Mouse (Mus musculus) hindbrain, embryonic 16.5 days (tissue): ENCODE data around the gene Slc51a. TPM values are rescaled to one million over a fixed set of nuclear protein-coding genes. Genes with fewer than 3 reads are reported as not detected.

Source experiments
- ATAC-seq: fragments of 200-750 bp; cut with Nextera tagmentation; 2 replicates; pipeline ENCODE4 v1.8.0; 2017; ENCODE audit warnings: moderate TSS enrichment, moderate library complexity
- H3K27ac ChIP-seq: fragments of 300-500 bp; sonication (generic); 2 replicates; pipeline ENCODE4 v1.5.1; 2014; ENCODE audit warnings: low read depth, mild to moderate bottlenecking, control low read depth, low read length, moderate library complexity
- H3K27me3 ChIP-seq: fragments of 300-500 bp; sonication (generic); replicated peaks from 2 replicates; pipeline ENCODE4 v1.6.1; 2014; ENCODE audit warnings: low read length; ENCODE audit not compliant: control insufficient read depth, insufficient read depth
- H3K36me3 ChIP-seq: fragments of 300-500 bp; sonication (generic); 2 replicates; pipeline ENCODE4 v1.6.1; 2014; ENCODE audit warnings: mild to moderate bottlenecking, low read length, moderate library complexity, mixed read lengths; ENCODE audit not compliant: control insufficient read depth, insufficient read depth
- H3K4me1 ChIP-seq: fragments of 300-500 bp; sonication (generic); 2 replicates; pipeline ENCODE4 v1.6.1; 2014; ENCODE audit warnings: low read depth, low read length; ENCODE audit not compliant: control insufficient read depth, insufficient read depth
- H3K4me2 ChIP-seq: fragments of 300-500 bp; sonication (generic); 2 replicates; pipeline ENCODE4 v1.6.1; 2014; ENCODE audit warnings: mild to moderate bottlenecking, low read length, control low read depth, moderate library complexity
- H3K4me3 ChIP-seq: fragments of 300-500 bp; sonication (generic); 2 replicates; pipeline ENCODE4 v1.5.1; 2014; ENCODE audit warnings: mild to moderate bottlenecking, low read length, control low read depth, moderate library complexity
- H3K9ac ChIP-seq: fragments of 300-500 bp; sonication (generic); 2 replicates; pipeline ENCODE4 v1.6.1; 2014; ENCODE audit warnings: low read depth, mild to moderate bottlenecking, control low read depth, low read length, moderate library complexity
- H3K9me3 ChIP-seq: fragments of 300-500 bp; sonication (generic); 2 replicates; pipeline ENCODE4 v1.6.1; 2014; ENCODE audit warnings: mild to moderate bottlenecking, low read length, moderate library complexity; ENCODE audit not compliant: control insufficient read depth
- WGBS: fragments of 180-500 bp; shearing (Covaris S2); extraction: QIAGEN DNeasy Blood & Tissue Kit; methylation state at CpG from one replicate; pipeline ENCODE4 v1.1.7; 2014; 5-methylcytosine and 5-hydroxymethylcytosine counted together
- polyA plus RNA-seq: library from polyadenylated mRNA; unstranded; fragments of >200 nt; fragmentation: Nextera tagmentation; extraction: Ambion mirVana; gene quantifications from 2 replicates; pipeline ENCODE4 v1.2.1, GENCODE M21; 2015

Slc51a gene
- polyA plus RNA-seq, 1 experiment from 2014 or later = not detected

DNA sequence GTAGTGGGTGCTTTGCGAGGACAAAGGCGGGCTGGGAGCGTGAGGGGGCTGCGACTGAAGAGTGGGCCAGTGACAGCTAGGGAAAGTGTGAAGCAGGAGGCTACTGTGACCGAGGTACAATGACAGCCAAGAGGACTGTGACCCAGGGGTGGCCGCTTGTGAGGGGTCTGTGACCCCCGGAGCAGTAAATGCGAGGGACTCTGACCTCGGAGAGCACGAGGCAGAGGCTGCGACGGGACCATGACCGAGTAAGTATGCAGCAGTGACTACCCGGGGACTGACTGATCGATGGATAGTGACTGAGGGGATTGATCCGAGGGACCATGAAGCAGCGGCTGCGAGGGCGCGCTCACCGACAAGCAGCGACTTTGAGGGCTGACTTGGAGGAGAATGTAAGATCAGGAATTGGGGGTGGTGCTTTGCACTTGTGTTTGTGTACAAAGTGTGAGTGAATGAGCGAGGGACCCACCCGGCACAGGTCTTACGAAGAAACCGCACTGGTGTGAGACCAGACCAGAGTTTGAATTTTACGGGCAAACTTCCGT lies 56.6 kb downstream of the Slc51a start:
- peaks cover 16% of the 10 kb centered on the region for H3K4me1 ChIP-seq
- H3K9ac ChIP-seq = peak overlapping the region; percentile 83
- peak overlapping the region; percentile 68 for H3K4me3 ChIP-seq
- no peaks in the 10 kb centered on the region for H3K27me3 ChIP-seq
- no peak; the same call in 1 of the 2 replicates for ATAC-seq
- no peaks in the 10 kb centered on the region for H3K36me3 ChIP-seq
- peak overlapping the region; percentile 92 for H3K27ac ChIP-seq
- H3K9me3 ChIP-seq = no peaks in the 10 kb centered on the region
- WGBS = under 1% methylated on average over 28 of the region's 28 CpGs
- H3K4me2 ChIP-seq = peak overlapping the region; percentile 80

DNA sequence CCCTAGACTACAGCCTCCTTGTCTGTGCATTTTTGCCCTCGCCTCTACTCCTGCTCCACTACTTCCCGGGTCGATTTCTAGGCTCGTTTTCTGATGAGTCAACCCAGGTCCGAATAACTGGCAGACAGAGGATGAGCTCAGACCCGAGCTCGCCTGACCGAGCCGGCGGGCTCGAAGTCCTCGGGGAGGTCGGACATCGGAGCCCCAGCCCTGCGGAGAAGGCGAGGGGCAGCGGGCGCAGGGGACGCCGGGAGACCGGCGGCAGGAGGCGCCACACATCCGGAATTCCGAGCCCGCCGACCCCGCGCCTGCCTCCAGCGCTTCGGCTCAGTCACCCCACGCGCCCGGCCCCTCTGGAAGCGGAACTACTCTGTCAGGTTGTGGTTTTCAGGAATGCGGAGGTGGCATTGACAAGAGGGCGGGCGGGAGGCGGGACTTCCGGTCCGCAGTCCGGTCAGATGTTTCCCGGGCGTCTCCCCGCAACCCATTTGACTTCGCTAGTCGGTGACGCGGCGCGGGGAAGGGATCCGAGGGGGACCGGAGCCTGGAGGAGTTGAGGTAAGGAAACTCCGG lies 57.1 kb downstream of the Slc51a start, which contains the start of gene Pcyt1a:
TSS of gene Pcyt1a (plus strand) at position 448 of the 573 bp plus-strand sequence.
- H3K9ac ChIP-seq = peak within 1 kb of the TSS; percentile 83
- whole genome bisulfite sequencing = under 1% methylated on average over 54 of the region's 54 CpGs
- H3K36me3 ChIP-seq = no peaks in the 10 kb centered on the region
- peaks cover 16% of the 10 kb centered on the region for H3K4me1 ChIP-seq
- ATAC-seq = peak; percentile 99
- H3K4me3 ChIP-seq = peak within 1 kb of the TSS; percentile 68
- H3K27ac ChIP-seq = peak within 1 kb of the TSS; percentile 92
- H3K4me2 ChIP-seq = peak within 1 kb of the TSS; percentile 80
- no peaks in the 10 kb centered on the region for H3K9me3 ChIP-seq
- no peaks in the 10 kb centered on the region for H3K27me3 ChIP-seq

DNA sequence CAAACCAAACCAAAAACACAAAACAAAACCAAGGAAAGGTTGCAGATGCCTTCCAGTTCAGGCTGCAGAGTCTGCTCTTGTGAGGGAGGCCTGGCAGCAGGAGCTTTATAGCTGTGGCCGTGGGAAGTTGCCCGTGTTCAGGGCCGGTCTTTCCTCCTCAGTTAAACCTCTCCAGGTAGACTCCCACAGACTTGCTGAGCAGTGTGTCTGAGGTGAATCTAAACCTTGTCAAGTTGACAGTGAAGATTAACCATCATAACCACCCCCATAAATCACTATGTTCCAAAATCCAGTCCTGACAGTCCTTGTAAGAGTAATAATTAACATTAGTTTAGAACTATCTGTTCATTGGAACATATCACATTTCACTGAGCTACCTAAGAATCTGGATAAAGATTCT lies 60.2 kb downstream of the Slc51a start:
- no peak overlapping the region for H3K4me3 ChIP-seq
- H3K4me1 ChIP-seq = peaks cover 16% of the 10 kb centered on the region
- ATAC-seq = no peak
- H3K27me3 ChIP-seq = no peaks in the 10 kb centered on the region
- H3K9ac ChIP-seq = no peak overlapping the region
- no peaks in the 10 kb centered on the region for H3K9me3 ChIP-seq
- 91% methylated on average over 3 of the region's 3 CpGs for WGBS
- H3K27ac ChIP-seq = no peak overlapping the region
- no peaks in the 10 kb centered on the region for H3K36me3 ChIP-seq
- no peak overlapping the region for H3K4me2 ChIP-seq

Other genes with a start within 250 kb of the Slc51a start
- 5.6 and 6.0 TPM in 2 replicates for gene Fbxo45, start 240.7 kb downstream of the Slc51a start, polyA plus RNA-seq
- 14.2 and 15.8 TPM in 2 replicates for gene Wdr53, start 240.7 kb downstream of the Slc51a start, polyA plus RNA-seq
- gene Smco1, start 216.4 kb downstream of the Slc51a start, polyA plus RNA-seq = not detected in 2 replicates
- 23.4 and 23.8 TPM in 2 replicates for gene Rnf168, start 210.4 kb downstream of the Slc51a start, polyA plus RNA-seq
- gene Ubxn7, start 155.6 kb downstream of the Slc51a start, polyA plus RNA-seq = 17.9 and 18.3 TPM in 2 replicates
- gene Tm4sf19, start 87.4 kb downstream of the Slc51a start, polyA plus RNA-seq = not detected in 2 replicates
- gene Tctex1d2, start 68.2 kb downstream of the Slc51a start, polyA plus RNA-seq = 37.9 and 41.9 TPM in 2 replicates
- 46.9 and 50.5 TPM in 2 replicates for gene Pcyt1a, start 57.0 kb downstream of the Slc51a start, polyA plus RNA-seq
- not detected in 2 replicates for gene Zdhhc19, start 8.4 kb upstream of the Slc51a start, polyA plus RNA-seq
- gene Tfrc, start 121.0 kb upstream of the Slc51a start, polyA plus RNA-seq = 26.3 and 36.5 TPM in 2 replicates
- 19.3 and 22.6 TPM in 2 replicates for gene Tnk2, start 156.0 kb upstream of the Slc51a start, polyA plus RNA-seq
- not detected in 2 replicates for gene Muc4, start 248.0 kb upstream of the Slc51a start, polyA plus RNA-seq